7 mouse cellular contexts compared by ENCODE assay signal in genomic region chr1:171033756-171034155, GRCm38 (mm10). TPM values are rescaled to one million over a fixed set of nuclear protein-coding genes. Genes with fewer than 3 reads are reported as not detected.
A peak's percentile ranks its signal among the peaks of the same experiment; 100 is the strongest.
DNase-seq lines count a peak whose midpoint lies in the region; ATAC-seq lines count a peak whose summit lies in the region.

No protein-coding gene starts in this region.

- no peaks in the 10 kb centered on the region for H3K9me3 ChIP-seq in embryonic facial prominence, embryonic 12.5 days
- H3K9me3 ChIP-seq in limb, embryonic 12.5 days, result no peaks in the 10 kb centered on the region
- no peaks in the 10 kb centered on the region for H3K9me3 ChIP-seq in midbrain, embryonic 14.5 days (ENCODE audit: control insufficient read depth, low read length)

- H3K9ac ChIP-seq in embryonic facial prominence, embryonic 12.5 days, result peak overlapping the region; percentile 45; the same call in 1 of the 2 replicates
- peak overlapping the region; percentile 53; the same call in 1 of the 2 replicates for H3K9ac ChIP-seq in limb, embryonic 12.5 days (replicated peaks)
- H3K9ac ChIP-seq in midbrain, embryonic 14.5 days (replicated peaks; ENCODE audit: low read length), result peak overlapping the region; percentile 55

- DNase-seq in adrenal gland, postnatal 25 days, result peak; percentile 90
- peak; percentile 89 to 97 for DNase-seq in heart, adult 18-20 months
- DNase-seq in kidney, adult 18-20 months, result peak; percentile 93
- peak; percentile 93 for DNase-seq in midbrain, embryonic 14.5 days
- peak; percentile 79 for DNase-seq in spleen, adult 12 weeks (ENCODE audit: low spot score)

- H3K4me1 ChIP-seq in embryonic facial prominence, embryonic 12.5 days, result peaks cover 6% of the 10 kb centered on the region; the same call in 1 of the 2 replicates
- H3K4me1 ChIP-seq in limb, embryonic 12.5 days (replicated peaks), result peaks cover 11% of the 10 kb centered on the region
- peaks cover 3% of the 10 kb centered on the region; the same call in 1 of the 2 replicates for H3K4me1 ChIP-seq in midbrain, embryonic 14.5 days (ENCODE audit: control insufficient read depth, insufficient read depth, low read length)

- peak overlapping the region; percentile 83 for H3K4me2 ChIP-seq in embryonic facial prominence, embryonic 12.5 days (replicated peaks)
- H3K4me2 ChIP-seq in limb, embryonic 12.5 days, result peak overlapping the region; percentile 89
- H3K4me2 ChIP-seq in midbrain, embryonic 14.5 days (ENCODE audit: low read length), result peak overlapping the region; percentile 88

- H3K36me3 ChIP-seq in embryonic facial prominence, embryonic 12.5 days, result no peaks in the 10 kb centered on the region
- no peaks in the 10 kb centered on the region for H3K36me3 ChIP-seq in limb, embryonic 12.5 days
- no peaks in the 10 kb centered on the region for H3K36me3 ChIP-seq in midbrain, embryonic 14.5 days (ENCODE audit: control insufficient read depth, insufficient read depth, low read length)

- H3K27ac ChIP-seq in embryonic facial prominence, embryonic 12.5 days, result no peak overlapping the region
- H3K27ac ChIP-seq in limb, embryonic 12.5 days, result no peak overlapping the region
- H3K27ac ChIP-seq in midbrain, embryonic 14.5 days (replicated peaks; ENCODE audit: low read depth, low read length), result no peak overlapping the region

- H3K27me3 ChIP-seq in embryonic facial prominence, embryonic 12.5 days, result peaks cover 51% of the 10 kb centered on the region
- peaks cover 67% of the 10 kb centered on the region for H3K27me3 ChIP-seq in limb, embryonic 12.5 days
- 0 out of 2 replicates have a peak, but pooled peaks cover 10% of the 10 kb centered on the region for H3K27me3 ChIP-seq in midbrain, embryonic 14.5 days (ENCODE audit: control insufficient read depth, insufficient read depth, low read length)

- no peak for ATAC-seq in embryonic facial prominence, embryonic 12.5 days (ENCODE audit: insufficient number of reproducible peaks, insufficient read depth, low FRiP score, low TSS enrichment)
- ATAC-seq in limb, embryonic 12.5 days (ENCODE audit: insufficient number of reproducible peaks, insufficient read depth, low FRiP score, low TSS enrichment, low read depth), result peak; percentile 38; the same call in 1 of the 2 replicates
- peak; percentile 83 for ATAC-seq in midbrain, embryonic 14.5 days (ENCODE audit: low FRiP score, low TSS enrichment)

- H3K4me3 ChIP-seq in embryonic facial prominence, embryonic 12.5 days, result peak overlapping the region; percentile 58
- H3K4me3 ChIP-seq in limb, embryonic 12.5 days (replicated peaks), result peak overlapping the region; percentile 59
- H3K4me3 ChIP-seq in midbrain, embryonic 14.5 days (replicated peaks; ENCODE audit: low read depth, low read length), result peak overlapping the region; percentile 61

- WGBS in embryonic facial prominence, embryonic 12.5 days, result 0% methylated on average over 20 of the region's 20 CpGs
- under 1% methylated on average over 20 of the region's 20 CpGs for WGBS in limb, embryonic 12.5 days
- under 1% methylated on average over 20 of the region's 20 CpGs for WGBS in midbrain, embryonic 14.5 days

RNA-seq across cellular contexts. Expression of gene Fcgr4, which starts 15.0 kb away (rescaled TPM):
- total RNA-seq in adrenal gland, postnatal 25 days (2021), result 0.76 and 1.6 TPM in 2 replicates
- 0.13 TPM in 1 of 2 replicates, not detected in the other for polyA plus RNA-seq in embryonic facial prominence, embryonic 12.5 days (2016; fragmentation: Nextera tagmentation; extraction: Ambion mirVana)
- under 1 TPM; 0.35 to 0.59 TPM for total RNA-seq in heart, adult 18-20 months (2021)
- polyA plus RNA-seq in limb, embryonic 12.5 days (2016; fragmentation: Nextera tagmentation; extraction: Ambion mirVana), result 0.17 and 0.21 TPM in 2 replicates
- 1.5 TPM in 1 of 2 replicates, not detected in the other for polyA plus RNA-seq in midbrain, embryonic 14.5 days (2014; fragmentation: Nextera tagmentation; extraction: Ambion mirVana)

RNA-seq across cellular contexts. Expression of gene Fcgr3, which starts 31.0 kb away (rescaled TPM):
- 5.5 and 7.4 TPM in 2 replicates for total RNA-seq in adrenal gland, postnatal 25 days (2021)
- polyA plus RNA-seq in embryonic facial prominence, embryonic 12.5 days (2016; fragmentation: Nextera tagmentation; extraction: Ambion mirVana), result 6.0 and 6.5 TPM in 2 replicates
- total RNA-seq in heart, adult 18-20 months (2021), result 10 to 100 TPM; 12.7 to 12.9 TPM
- 4.5 and 5.3 TPM in 2 replicates for polyA plus RNA-seq in limb, embryonic 12.5 days (2016; fragmentation: Nextera tagmentation; extraction: Ambion mirVana)
- polyA plus RNA-seq in midbrain, embryonic 14.5 days (2014; fragmentation: Nextera tagmentation; extraction: Ambion mirVana), result 2.5 and 8.3 TPM in 2 replicates

RNA-seq across cellular contexts. Expression of gene Fcgr2b, which starts 57.4 kb away (rescaled TPM):
- 1.5 and 2.6 TPM in 2 replicates for total RNA-seq in adrenal gland, postnatal 25 days (2021)
- polyA plus RNA-seq in embryonic facial prominence, embryonic 12.5 days (2016; fragmentation: Nextera tagmentation; extraction: Ambion mirVana), result 0.32 and 0.38 TPM in 2 replicates
- total RNA-seq in heart, adult 18-20 months (2021), result 1 to 10 TPM; 6.8 to 7.3 TPM
- 0.33 and 0.34 TPM in 2 replicates for polyA plus RNA-seq in limb, embryonic 12.5 days (2016; fragmentation: Nextera tagmentation; extraction: Ambion mirVana)
- polyA plus RNA-seq in midbrain, embryonic 14.5 days (2014; fragmentation: Nextera tagmentation; extraction: Ambion mirVana), result 1.4 TPM in 1 of 2 replicates, not detected in the other
